Mouse (Mus musculus) liver, postnatal 0 days (tissue): ENCODE results near the gene Pygb.

ENCODE experiments used
- CTCF ChIP-seq: sonication (generic); IDR thresholded peaks from 2 replicates; pipeline ENCODE4 v1.5.1; 2016; ENCODE audit warnings: antibody characterized with exemption, low read depth
- EP300 ChIP-seq: IDR thresholded peaks from 2 replicates; pipeline ENCODE4 v1.6.1; 2016; ENCODE audit warnings: antibody characterized with exemption, low read depth, mild to moderate bottlenecking

GRCm38 (mm10) chr2:150832029-150832428, 45.5 kb downstream of the Pygb start:
- TF ChIP-seq CTCF (no peak), EP300 (no peak)
